Mouse (Mus musculus): Measurements from ENCODE around the gene Ccnf.

Ccnf gene

GRCm38 (mm10) chr17:24224741-24225140, 26.5 kb downstream of the Ccnf start:
- no peak for DNase-seq (ENCODE audit: low read depth, low spot score)

DNA sequence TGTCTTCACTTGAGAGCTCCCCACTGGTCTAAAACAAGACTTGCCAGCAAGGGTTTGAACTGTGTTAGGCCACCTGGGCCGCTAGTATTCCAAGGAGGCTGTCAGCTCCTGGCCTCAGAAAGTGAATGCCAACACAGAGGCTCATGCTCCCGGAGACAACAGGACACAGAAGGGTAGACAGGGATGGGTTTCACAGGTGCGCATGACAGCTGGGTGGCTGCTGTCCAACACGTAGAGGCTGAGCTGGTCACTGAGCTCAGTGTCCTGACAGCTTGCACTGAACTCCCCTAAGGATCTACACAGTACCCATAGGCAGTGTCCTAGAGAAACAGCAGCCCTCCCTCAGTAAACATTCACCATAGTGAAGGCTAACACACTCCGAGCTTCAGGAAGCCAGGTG, 27.8 kb downstream of the Ccnf start:
- peak; percentile 62 for DNase-seq (ENCODE audit: low read depth, low spot score)

DNA sequence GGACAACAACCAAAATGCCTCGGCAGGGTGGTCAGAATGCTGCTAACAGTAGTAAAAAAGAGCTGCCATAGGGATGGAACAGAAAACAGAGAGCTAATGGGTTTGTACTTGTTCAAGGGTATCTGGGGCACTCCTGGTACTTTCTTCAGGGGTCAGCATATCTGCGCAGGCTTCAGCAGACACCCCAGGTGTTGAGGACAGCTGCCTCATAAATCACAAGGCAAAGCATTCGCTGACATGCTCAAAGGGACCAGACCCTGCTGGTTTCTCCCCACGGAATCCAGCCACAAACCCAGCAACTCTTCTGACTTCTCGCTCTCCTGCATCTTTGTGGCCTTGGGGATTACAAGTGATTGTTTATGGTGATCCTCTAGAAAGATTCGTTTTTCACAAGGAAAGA, 28.6 kb downstream of the Ccnf start:
- no peak for DNase-seq (ENCODE audit: low read depth, low spot score)

DNA sequence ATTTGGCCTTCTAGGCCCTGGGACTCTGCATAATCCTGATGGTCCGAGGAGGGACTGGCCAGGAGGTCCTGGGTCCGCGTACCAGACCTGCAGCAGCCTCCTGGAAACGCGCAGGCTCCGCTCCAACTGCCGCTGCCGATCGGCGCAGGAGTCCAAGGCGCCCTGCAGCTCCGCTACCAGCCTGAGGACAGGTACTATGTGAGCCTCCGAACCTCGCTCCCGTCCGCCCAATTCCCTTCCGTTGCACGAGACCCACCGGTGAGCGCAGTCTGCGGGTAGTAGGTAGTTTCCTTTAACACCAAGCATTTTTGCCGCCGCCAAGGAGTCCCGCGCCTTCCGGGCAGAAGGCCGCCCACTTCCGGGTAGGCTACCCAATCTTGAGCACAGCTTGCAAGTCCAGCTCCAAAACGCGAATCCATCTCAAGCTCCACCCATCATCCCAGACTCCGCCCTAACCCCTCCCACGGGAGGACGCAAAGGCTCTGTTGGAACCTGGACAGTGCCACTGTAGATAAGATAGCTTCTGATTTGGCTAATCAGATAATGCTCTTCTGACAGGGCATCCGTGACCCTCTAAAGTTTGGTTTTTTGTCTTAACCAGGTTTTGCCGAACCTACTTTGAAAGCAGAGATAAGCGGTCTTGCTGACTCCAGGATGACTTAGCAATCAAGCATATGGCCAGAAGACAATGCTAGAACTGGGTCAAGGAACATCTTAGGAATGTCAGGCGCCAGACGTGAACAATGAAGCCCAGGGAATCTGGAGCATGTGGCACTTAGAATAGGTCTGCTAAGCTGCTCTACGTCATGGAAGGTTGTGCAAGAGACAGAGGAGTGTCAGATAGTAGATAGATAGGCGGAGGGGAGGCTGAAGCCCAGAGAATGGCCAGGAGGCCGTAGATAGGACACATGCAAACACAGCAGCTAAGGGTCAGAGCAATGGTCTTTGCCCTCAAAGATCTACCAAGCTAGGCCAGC, 30.6 kb downstream of the Ccnf start, which contains the start of gene Tedc2:
Tedc2 (minus strand) TSS at position 417 of the 977 bp plus-strand sequence.
- DNase-seq (ENCODE audit: low read depth, low spot score): peak; percentile 89

- DNase-seq (ENCODE audit: low read depth, low spot score): no peak
Observed at GRCm38 (mm10) chr17:24216836-24217235, 34.4 kb downstream of the Ccnf start.

DNA sequence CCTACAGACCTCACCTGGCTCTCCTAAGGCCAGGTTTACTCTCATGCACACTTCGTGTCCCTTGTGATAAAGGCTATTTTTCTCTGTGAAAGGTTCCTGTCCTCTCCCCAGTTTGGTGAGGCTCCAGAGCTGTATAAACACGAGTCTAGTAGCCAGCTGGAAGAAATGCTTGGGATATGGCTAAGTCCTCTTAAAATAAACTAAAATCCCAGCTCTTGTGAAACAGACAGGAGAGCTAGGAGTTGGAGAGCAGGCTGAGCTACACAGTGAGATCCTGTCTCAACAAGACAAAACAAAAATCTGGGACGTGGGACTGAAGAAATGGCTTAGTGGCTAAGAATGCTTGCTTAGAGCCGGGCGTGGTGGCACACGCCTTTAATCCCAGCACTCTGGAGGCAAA, 38.1 kb downstream of the Ccnf start:
- DNase-seq (ENCODE audit: low read depth, low spot score): no peak

- DNase-seq (ENCODE audit: low read depth, low spot score): no peak
Observed at GRCm38 (mm10) chr17:24212441-24213018, 38.8 kb downstream of the Ccnf start.

DNA sequence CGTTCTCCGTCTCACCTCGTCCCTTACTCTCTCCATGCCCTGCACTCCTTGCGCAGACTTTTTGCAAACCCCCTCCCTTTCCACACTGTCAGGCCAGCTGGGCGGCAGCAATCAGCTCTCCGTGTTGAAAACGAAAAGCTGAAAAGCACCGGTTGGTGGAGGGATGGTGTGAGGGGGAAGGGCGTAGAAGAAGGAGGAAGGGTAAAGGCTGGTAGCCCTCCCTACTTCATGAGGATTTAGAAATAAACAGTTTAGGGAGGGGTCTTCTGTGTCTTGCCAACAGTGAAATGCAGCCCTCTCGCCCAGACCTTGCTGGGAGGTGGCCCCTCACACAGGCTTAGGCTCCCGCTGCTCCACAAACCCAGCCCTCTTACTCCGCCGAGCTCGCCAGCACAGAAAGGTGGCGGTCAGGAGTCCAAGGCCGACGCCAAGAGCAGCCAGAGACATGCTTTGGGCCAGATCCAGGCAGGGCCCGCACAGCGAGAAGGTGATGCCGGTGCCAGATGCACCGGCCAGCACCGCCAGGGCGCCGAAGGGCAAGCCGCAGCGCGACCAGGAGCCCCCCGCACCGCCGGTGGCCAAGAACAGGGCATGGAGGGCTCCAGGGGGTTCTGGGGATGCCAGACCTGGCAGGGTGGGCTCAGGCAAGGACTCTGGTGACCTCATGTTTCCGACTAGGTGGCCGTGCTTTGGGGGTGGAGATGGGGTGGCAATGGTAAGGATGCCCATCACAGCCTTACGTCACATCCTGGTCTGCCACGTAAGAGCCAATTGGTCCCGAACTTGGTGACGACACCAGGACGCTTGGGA, 39.4 kb downstream of the Ccnf start:
- DNase-seq (ENCODE audit: low read depth, low spot score): no peak

- DNase-seq (ENCODE audit: low read depth, low spot score): no peak
Observed at GRCm38 (mm10) chr17:24210591-24210990, 40.7 kb downstream of the Ccnf start.

DNA sequence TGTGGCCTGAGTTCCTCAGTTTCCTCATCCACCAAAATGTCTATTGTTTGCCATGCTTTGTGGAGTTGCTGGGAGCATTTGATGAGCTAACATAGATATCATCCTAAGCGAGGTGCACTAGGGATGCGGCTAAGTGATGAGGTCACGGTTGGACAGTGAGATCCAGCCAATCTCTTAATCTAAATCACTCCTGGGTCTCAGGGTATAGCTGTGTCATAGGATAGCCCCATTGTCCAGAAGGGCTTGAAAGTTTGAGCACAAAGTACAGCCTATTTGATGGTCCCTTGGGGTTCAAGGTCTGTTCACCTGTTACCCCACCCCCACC, 41.4 kb downstream of the Ccnf start:
- no peak for DNase-seq (ENCODE audit: low read depth, low spot score)

- DNase-seq (ENCODE audit: low read depth, low spot score): no peak
Observed at GRCm38 (mm10) chr17:24209043-24209915, 42.0 kb downstream of the Ccnf start, which contains the start of gene Ntn3. Ntn3 (minus strand) TSS chr17:24209531.

DNA sequence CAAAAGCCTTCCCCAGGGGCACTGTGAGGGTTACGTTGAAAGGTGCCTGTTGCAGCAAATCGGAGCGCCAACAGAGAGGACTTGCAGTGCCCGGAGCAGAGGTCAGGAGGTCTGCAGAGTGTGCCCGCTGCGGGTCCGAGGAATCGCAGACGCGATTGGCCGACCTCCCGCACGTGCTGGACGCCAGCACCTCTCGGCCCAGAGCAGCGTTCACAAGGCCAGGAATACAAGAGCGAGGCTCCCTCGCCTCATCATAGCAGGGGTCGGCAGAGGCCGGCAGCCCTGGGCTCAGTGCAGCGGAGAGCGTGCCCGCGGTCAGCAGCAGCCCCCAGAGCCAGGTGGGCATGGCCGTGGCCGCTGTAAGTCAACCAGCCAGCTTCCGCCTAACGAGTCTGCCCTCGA, 42.6 kb downstream of the Ccnf start:
- no peak for DNase-seq (ENCODE audit: low read depth, low spot score)

DNA sequence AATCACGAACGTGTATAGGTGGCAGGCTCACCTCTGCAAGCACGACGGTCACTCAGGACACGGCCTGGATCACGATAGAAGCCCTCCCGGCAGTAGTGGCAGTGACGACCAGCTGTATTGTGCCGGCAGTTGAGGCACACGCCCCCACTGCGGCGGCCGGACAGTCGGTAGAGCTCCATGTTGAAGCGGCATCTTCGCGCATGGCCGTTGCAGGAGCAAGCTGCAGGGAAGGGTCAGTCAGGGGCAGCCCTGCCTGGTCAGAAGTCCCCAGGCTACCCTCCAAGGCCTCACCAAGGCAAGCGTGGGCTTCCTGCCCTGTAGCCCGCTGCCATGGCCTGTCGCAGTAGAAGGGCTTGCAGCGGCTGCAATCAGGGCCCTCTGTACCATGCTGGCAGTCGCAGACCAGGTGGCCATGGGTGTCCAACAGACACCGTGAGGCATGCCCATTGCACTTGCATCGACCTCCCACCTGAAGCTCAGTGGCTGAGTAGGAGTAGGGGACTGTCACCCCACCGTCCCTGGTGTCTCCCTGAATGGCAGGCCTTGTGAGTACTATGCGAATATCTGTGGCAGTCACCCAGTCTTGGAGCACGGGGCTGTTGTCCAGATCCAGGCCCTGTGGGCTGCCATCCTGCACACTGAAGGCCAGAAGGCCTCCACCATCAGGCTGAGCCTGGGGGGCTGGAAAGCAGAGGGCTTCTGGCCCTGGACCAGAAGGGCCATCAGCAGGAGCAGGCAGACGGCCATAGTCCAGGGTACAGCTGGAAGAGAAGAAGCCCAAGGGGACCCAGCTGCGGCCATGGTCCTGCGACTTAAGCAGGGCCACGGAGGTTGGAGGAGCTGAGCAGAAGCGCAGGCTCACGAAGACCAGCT, 43.3 kb downstream of the Ccnf start:
- no peak for DNase-seq (ENCODE audit: low read depth, low spot score)

GRCm38 (mm10) chr17:24206451-24207351, 44.6 kb downstream of the Ccnf start:
- no peak for DNase-seq (ENCODE audit: low read depth, low spot score)

DNA sequence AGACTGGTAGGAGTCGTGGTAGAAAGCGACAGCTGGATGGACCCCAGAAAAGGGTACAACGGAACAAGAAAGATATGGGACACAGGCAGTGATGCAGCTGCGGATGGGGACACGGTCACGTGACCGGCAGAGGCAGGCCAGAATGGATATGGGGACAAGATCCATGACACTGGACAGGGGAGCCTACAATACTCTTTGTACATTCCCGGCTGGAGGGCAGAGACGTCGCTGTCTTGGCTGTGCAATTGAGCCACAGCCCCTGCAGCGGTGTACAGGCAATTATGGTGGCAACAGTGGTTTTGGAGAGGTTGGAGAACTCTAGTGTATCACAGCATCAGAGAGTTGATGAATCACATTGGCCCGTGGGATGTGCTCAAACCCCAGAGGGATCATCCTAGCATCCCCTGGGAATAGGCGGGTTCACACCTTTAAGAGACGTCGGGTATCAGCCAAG, 45.3 kb downstream of the Ccnf start:
- no peak for DNase-seq (ENCODE audit: low read depth, low spot score)

GRCm38 (mm10) chr17:24205284-24205888, 45.9 kb downstream of the Ccnf start, which contains the start of gene Tbc1d24:
Tbc1d24 (minus strand) TSS chr17:24205562.
- DNase-seq (ENCODE audit: low read depth, low spot score): peak; percentile 93

DNA sequence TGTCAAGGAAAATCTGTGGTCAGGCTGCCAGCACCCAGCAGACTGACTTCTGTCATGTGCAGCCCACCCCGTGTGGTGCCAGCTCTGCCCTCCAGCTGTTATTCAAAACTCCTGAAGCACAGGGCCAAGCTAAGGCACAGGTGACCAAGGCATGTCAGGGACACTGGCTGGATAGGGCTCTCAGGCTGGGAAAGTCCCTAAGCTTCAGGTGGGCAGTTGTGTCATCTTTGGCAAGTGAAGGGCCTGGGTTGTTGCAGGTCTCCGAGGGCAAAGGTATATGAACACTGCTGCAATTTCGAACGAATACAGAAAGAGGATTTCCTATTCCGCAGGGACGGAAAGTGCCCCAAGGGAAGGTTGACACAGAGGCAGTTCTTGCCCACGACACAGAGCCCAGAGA, 46.4 kb downstream of the Ccnf start:
- DNase-seq (ENCODE audit: low read depth, low spot score): no peak

Measured in skeletal muscle tissue, adult 2 months (tissue).